Mouse (Mus musculus): ENCODE results near the gene Gabrb1.

The Gabrb1 gene

DNA sequence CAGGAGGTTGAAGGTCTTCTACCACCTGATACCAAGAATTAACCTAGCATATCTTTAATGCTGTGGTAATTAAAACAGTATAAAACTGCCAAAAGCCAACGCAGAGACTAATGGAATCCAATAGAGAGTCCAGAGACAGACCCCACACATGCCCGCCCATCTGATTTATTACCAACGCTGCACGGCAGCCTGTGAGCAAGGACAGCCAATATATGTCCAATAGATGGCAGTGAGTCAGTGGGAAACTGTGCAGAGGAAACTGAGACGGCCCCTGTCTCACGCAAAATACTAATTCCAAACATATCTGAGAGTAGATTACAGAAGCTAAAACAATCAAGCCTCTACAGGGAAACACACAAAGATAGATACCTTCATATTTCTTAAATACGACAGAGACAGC, 506.5 kb downstream of the Gabrb1 start:
- no peak for DNase-seq

DNA sequence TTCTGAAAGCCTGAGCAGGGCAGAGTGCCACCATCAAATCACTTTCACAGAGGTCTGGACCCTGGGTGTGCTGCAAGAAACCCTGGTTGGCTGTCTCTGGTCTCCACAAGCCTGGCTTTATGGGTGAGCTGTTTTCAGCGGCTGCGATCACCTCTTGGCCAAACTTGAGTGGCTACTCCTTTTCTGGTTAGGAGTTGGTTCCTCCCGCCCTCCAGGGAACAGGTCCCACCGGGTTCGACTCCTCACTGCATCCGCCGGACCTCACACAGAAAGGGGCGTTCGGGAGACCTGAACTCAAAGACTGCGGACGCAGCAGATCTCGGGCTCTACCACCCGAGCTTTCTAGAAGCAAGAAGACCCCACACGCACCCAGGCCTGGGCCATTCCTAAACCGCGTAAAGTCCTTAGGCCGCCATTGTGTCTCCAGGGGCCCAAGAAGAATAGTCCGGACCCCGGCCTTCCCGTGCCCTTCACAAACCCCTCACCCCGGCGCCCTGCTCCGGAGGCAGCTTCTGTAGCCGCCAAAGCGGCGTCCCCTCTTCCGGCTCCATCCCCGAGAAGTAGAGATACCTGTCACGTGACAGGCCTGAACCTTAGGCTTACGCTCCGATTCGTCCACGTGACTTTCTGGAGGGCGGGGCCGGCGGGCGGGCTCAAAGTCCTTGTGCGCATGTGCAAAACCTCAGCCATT, 509.8 kb downstream of the Gabrb1 start, which contains the start of gene Commd8:
Gene Commd8 (minus strand): TSS at position 596 of the 691 bp plus-strand sequence.
- DNase-seq = peak; percentile 98

DNA sequence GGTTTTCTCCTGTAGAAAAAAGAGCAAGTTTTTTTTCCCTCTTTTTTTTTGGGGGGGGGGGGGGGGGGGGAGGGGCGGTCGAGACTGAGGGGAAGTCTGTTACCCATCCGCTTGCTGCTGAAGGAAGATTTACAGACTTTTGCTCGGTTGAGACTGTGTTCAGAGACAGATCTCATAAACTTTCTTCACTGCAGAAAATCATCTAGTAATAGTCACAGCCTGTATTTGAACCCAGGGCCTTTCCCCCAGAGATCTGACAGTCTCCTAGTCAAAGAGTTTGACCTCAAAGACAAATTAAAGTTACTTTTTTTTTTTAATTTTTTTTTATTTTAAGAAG, 510.3 kb downstream of the Gabrb1 start:
- no peak for DNase-seq

DNA sequence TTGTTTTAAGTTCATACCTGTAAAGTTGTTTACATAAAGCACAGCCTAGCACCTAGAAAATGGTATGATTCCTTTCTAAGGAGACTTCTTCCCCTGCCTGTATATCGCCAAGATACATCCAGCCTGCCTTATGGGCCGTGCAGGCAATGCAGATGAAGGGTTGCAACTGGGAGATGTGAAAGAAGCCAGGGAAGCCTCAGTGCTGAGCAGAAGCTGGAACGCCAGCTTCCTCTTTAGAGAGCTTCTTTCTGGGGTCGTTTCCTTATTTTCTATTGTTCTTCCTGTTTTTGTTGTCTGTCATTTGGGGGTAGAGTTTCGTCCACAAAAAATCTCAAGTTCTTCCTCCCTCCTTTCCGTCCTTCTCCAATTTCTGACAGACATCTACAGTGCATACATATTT, 512.2 kb downstream of the Gabrb1 start:
- no peak for DNase-seq

DNA sequence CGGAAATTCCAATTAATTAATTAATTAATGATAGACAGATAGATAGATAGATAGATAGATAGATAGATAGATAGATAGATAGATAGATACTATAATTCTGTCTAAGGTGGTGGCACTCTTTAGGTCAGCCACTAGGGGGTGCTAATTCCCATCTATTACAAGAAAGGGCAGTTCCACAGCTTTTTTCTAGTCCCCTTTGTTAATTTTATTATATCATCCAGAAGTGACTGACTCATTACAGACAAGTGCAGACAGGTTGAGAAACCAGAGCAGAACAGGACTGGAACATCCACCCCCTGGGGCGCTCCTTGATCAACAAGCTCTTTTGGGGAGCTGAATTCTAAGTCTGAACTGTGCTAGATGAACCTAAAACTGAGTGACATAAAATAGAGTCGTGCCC, 514.8 kb downstream of the Gabrb1 start:
- peak; percentile 49 for DNase-seq

DNA sequence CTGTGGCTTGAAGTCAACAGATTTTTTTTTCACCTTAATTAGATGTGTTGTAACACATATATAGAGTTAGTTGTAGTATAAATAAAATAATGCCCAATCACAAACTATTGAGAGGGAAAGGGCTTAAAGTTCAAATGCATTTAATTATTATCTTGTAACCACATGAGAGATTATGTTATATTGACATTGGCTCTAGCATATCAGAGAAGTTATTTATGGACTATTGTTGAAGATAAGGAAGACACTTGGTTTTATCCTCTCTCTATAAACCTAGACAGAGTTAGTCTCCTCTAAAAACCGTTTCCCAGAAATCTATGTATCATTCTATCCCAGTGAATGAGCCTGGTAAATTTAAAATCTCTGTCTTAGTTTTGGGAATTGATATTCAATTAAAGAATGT, 515.6 kb downstream of the Gabrb1 start:
- DNase-seq = no peak

DNA sequence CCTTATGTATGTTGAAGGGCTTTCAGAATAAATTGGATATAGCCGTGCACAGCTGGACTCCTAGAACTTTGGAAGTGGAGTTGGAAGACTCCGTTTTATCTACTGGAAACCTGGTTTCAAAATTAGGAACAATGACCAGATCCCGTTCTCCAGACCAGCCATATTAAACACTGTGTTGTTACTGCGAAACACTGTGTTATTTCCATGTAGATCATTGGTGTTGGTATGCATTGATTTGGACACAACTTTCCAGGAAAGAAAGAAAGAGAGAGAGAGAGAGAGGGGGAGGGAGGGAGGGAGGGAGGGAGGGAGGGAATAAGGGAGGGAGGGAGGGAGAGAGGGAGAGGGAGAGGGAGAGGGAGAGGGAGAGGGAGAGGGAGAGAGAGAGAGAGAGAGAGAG, 517.1 kb downstream of the Gabrb1 start:
- DNase-seq = no peak

DNA sequence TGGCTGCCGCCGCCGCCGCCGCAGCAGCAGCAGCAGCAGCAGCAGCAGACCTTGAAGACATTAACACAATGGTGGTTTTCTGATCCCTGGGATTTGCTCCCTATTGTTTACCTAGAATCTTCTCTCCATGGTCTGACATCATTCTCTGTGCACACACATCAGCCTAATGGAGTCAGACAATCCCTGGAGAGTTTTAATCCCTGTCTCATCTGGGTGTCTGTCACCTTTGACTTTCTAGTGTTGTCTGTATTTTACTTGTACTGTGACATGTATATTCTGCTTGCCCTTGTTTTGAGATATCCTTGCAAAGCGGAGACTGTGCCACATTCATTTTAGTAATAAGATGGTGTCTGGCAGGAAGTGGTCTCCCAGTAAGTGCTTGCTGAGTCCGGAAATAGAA, 517.6 kb downstream of the Gabrb1 start:
- DNase-seq = no peak

DNA sequence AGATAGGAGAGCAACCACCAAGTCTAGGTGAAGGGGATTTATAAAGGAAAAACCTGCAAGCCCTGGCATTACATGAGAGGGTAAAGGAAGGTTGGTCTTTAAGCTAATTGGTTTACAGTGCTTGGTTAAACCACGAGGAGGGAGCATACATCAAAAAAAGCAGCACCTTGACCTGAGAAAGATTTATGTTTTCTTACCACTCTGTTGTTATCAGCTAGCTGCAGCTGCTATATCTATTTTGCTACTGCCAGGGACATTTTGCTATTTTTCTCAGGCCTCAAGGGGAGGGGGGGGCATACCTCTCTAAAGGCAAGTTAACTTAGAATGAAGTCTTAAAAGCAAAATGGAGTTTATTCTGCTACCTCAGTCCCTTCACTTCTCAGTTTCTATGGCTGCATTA, 523.3 kb downstream of the Gabrb1 start:
- DNase-seq = no peak

DNA sequence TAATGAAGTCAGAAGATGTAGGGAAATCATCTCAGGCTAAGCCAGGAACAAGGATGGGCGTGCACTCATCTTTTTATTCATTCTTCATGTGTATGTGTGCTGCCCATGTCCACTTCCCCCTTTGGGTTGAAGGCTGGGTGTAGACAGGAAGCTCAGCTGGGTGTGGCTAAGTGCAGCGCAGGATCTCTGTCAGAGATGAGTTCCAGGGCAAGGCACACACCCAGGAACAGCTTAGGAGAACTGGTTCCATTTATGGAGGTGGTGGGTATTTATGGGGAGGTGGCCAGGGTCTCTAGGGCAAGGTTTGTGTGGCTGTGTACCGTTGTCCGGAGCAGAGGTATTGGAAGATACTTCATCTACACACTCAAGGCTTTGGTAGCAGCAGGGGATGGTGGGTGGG, 524.9 kb downstream of the Gabrb1 start:
- DNase-seq = no peak

DNA sequence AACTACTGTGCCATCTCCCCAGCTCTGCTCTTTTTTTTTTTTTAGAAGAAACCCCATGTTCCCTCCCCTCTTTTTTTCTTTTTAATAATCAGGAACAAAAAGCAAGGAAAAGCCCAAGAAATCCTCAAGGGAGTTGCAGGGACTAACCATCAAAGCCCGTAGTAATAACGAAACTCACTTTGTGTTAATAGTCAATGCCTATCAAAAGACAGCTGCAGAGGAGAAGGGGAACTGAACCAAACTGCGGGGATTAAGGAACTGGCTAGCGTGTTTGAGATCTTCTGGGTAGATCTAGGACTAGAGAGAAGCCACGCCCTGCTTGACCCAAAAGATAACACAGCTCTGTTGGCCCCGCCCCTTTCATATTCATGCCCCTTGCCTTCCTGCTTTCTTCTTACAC, 526.0 kb downstream of the Gabrb1 start:
- DNase-seq = peak; percentile 21

DNA sequence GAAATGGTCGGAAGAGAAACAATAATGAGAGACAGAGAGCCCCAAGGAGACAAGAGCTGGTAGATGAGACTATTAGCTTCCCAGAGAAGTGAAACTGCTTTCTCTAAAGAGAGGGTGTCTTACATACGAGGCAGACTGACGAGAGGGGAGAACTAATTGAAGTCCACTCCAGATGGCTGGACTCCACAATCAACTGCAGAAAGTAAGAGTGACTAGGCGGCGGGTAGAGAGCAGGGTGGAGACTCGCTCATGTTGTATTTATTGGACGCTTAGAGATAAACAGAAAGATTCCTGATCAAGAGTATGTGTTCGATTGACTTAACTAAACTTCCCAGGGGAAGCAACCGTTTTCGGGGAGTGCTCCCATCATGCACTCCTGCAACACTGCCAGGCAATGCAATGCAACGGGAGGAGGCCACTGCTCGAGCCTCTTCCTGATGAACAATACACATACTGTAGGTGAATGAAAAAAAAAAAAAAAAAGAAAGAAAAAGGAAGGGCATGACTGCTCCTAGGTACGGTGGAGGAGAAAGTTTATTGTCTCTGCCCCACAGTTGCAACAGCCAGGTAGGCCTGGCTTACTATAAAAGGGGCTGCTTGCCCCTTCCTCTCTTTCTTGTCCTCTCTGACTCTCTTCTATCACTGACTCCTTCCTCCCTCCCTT, 526.7 kb downstream of the Gabrb1 start:
- DNase-seq = no peak

DNA sequence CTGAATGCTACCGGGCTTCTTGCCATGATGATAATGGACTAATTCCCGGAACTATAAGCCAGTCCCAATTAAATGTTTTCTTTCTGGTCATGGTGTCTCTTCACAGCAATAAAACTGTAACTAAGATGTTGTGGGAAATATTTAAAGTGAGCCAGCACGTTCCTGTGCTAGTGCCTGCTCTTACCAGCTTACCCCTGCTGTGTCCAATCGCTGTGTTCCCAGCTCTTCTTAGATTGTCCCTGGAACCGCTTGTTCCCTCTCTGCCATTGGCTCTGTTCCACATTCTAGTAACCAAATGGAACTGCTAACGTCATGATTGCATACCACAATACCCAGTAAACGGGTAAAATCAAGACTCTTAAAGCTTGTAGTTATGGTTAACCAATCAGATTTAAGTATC, 533.2 kb downstream of the Gabrb1 start:
- no peak for DNase-seq

DNA sequence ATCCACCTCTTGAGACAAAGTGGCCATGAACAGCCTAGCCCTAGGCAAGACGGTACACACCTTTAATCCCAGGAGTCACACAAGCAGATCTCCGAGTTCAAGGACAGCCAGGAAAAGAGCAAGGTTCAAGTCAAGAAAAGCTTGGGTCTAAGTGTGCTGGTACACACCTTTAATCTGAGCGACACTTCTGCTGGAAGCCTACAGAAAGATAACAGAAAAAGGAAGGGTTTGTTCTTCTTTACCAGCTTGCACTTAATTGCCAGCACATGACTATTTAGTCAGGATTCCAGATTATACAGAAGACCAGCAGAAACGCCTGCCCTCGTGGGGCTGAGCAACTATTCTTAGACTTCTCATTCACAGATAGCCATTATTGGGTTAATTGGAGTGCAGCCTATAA, 534.0 kb downstream of the Gabrb1 start:
- DNase-seq = no peak

DNA sequence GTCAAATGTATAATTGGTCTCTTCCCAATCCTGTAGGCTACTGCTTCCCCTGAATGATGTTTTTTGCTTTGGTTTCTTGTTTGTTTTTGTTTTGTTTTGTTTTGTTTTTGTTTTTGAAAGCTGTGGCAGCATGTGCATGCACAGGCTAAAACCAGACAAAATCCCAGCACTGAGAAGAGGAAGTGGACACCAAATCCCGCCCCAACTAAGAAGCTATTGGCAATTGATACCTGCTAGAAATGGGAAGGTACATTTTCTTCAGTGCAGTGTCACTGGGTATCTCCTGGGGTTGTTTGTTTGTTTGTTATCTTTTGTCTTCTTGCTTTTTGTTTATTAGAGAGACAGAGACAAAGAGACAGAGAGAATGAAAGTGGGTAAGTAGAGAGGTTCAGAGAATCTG, 537.5 kb downstream of the Gabrb1 start:
- no peak for DNase-seq
